Mouse (Mus musculus) erythroblast, embryonic 14.5 days (primary cell): Measurements from ENCODE around the gene Stk26.

Experiments used
- GATA1 ChIP-seq: IDR thresholded peaks from 2 replicates; pipeline ENCODE4 v1.6.1; 2012; ENCODE audit warnings: low read length, inconsistent platforms, mixed read lengths
- TAL1 ChIP-seq: IDR thresholded peaks from 3 replicates; pipeline ENCODE4 v1.6.1; 2012; ENCODE audit warnings: low read length, inconsistent platforms, mixed read lengths

GRCm38 (mm10) chrX:50917389-50917788 is 76.5 kb downstream of the Stk26 start:
- TF ChIP-seq GATA1 (no peak), TAL1 (no peak)
